Mouse (Mus musculus): ENCODE data around the gene Ovol2.
A peak's percentile ranks its signal among the peaks of the same experiment; 100 is the strongest.

Ovol2 gene

GRCm38 (mm10) chr2:144311372-144311771 is 20.6 kb downstream of the Ovol2 start:
- no peak for DNase-seq (ENCODE audit: low spot score in 2 of 2)

- no peak for DNase-seq (ENCODE audit: low spot score in 2 of 2)
These were observed 21.7 kb downstream of the Ovol2 start for GRCm38 (mm10) chr2:144310273-144310672.

GRCm38 (mm10) chr2:144308561-144308960 is 23.4 kb downstream of the Ovol2 start:
- no peak for DNase-seq (ENCODE audit: low spot score in 2 of 2)

- no peak for DNase-seq (ENCODE audit: low spot score in 2 of 2)
These were observed 26.1 kb downstream of the Ovol2 start for GRCm38 (mm10) chr2:144305721-144306294.

GRCm38 (mm10) chr2:144301101-144301500 is 30.8 kb downstream of the Ovol2 start:
- DNase-seq (ENCODE audit: low spot score in 2 of 2) = no peak

GRCm38 (mm10) chr2:144299749-144300669 is 31.9 kb downstream of the Ovol2 start:
- DNase-seq (ENCODE audit: low spot score in 2 of 2) = no peak

- DNase-seq (ENCODE audit: low spot score in 2 of 2) = no peak
These were observed 36.7 kb downstream of the Ovol2 start for GRCm38 (mm10) chr2:144295145-144295735.

- DNase-seq (ENCODE audit: low spot score in 2 of 2) = peak; percentile 80 to 90
These were observed 40.2 kb downstream of the Ovol2 start for GRCm38 (mm10) chr2:144291600-144292305.

GRCm38 (mm10) chr2:144290321-144290720 is 41.6 kb downstream of the Ovol2 start:
- DNase-seq (ENCODE audit: low spot score in 2 of 2) = no peak

GRCm38 (mm10) chr2:144281417-144281816 is 50.5 kb downstream of the Ovol2 start:
- no peak for DNase-seq (ENCODE audit: low spot score in 2 of 2)

GRCm38 (mm10) chr2:144280568-144280967 is 51.4 kb downstream of the Ovol2 start:
- DNase-seq (ENCODE audit: low spot score in 2 of 2) = no peak

GRCm38 (mm10) chr2:144279742-144280141 is 52.2 kb downstream of the Ovol2 start:
- DNase-seq (ENCODE audit: low spot score in 2 of 2) = no peak

- DNase-seq (ENCODE audit: low spot score in 2 of 2) = no peak
These were observed 55.1 kb downstream of the Ovol2 start for GRCm38 (mm10) chr2:144276885-144277284.

- DNase-seq (ENCODE audit: low spot score in 2 of 2) = no peak
These were observed 57.2 kb downstream of the Ovol2 start for GRCm38 (mm10) chr2:144274741-144275140.

GRCm38 (mm10) chr2:144272088-144272487 is 59.9 kb downstream of the Ovol2 start:
- DNase-seq (ENCODE audit: low spot score in 2 of 2) = no peak

- DNase-seq (ENCODE audit: low spot score in 2 of 2) = peak; percentile 92 to 94
These were observed 61.2 kb downstream of the Ovol2 start, which contains the start of the genes Mgme1 and Snx5 for GRCm38 (mm10) chr2:144270507-144271420. Mgme1 (plus strand) TSS chr2:144270663. Snx5 (minus strand) TSS chr2:144270906.

GRCm38 (mm10) chr2:144269679-144270475 is 62.1 kb downstream of the Ovol2 start:
- DNase-seq (ENCODE audit: low spot score in 2 of 2) = no peak

- no peak for DNase-seq (ENCODE audit: low spot score in 2 of 2)
These were observed 62.7 kb downstream of the Ovol2 start for GRCm38 (mm10) chr2:144269306-144269650.

- DNase-seq (ENCODE audit: low spot score in 2 of 2) = no peak
These were observed 63.3 kb downstream of the Ovol2 start for GRCm38 (mm10) chr2:144268446-144269305.
